Mouse (Mus musculus): ENCODE results near the gene 1700018B08Rik.
A peak's percentile ranks its signal among the peaks of the same experiment; 100 is the strongest.

The 1700018B08Rik gene

DNA sequence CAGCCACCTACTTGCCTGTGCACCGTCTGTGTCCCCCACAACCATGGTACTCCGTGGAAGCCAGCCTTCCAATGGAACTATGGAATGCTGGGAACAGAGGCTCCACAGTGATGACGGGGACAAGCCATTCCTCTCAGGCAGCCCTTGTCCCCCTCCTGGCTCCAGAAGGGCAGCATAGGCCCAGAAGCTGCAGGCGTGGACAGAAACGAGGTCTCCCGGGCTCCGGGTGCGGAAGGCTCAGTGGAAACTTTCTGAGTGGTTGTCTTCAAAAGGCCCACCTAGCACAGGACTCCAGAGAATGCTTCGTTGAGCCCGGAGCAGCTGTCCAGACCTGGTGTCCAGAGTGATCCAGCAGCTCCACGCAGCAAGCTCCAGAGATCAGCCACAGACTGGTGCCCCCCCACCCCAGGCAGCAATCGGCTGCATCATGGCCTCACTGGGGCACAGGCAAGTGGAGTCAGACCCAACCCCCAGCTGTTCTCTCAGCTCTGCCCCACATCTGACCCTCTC is at the start of gene 1700018B08Rik:
1700018B08Rik (minus strand) TSS at position 45 of the 510 bp plus-strand sequence.
- no peak for DNase-seq (ENCODE audit: low spot score in 2 of 2)

DNA sequence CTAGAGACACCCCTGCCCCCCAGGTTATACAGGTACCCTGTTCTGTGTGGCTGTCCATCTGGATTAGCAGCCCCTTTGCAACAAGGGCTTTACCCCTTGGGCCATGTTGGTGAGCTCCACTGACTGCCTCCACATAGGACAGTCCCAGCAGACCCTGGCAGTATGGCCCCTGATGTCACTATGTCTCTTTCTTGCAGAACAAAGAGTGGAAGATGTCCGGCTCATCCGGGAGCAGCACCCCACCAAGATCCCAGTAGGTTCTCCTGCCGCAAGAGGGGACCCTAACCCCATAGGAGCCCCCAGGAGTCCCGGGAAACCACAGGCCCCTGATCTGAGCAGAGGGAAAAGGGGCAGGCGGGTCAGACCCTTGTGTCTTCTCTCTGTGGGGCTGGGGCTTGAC is 49.2 kb upstream of the 1700018B08Rik start:
- no peak for DNase-seq (ENCODE audit: low spot score in 2 of 2)

DNA sequence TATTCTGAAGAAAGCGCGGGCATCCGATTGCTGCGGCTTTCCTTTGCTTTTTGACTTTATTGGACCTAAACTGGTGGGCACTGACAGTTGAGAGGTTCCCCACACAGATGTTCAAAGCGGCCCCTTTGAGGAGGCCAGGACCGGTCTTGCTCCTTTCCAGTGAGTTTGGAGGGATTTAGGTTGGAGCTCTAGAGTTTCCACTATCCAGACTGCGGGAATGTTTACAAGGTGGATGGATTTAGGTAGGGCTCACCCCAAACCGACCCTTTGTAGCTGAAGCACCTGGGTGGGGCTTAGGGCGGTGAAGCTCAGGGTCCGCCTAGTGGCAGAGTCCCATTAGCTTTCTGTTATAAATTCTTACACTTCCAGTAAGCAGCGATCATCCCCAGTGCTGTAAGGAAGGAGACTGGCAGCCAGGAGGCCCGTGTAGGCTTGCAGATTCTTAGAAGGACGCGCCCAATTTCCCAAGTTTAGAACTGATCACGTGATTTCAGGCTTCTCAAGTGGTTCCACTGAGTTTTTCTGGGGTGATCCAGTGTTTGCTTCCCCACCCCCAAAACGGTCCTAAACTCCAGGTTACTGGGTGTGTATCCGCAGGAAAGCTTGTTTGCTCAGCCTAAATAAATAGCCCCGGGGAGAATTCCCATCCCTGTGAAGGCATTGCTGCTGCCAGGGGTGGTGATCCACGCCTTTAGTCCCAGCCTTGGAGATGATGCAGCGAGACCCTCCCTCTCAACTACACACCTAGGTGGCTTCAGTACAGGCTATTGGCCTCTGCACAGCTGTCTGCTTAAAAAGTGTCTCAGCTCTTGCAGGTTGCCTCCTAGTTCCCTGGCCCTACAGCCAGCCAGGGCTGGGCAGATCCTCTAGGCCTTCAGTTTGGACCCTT is 47.3 kb upstream of the 1700018B08Rik start:
- DNase-seq (ENCODE audit: low spot score in 2 of 2), result no peak

DNA sequence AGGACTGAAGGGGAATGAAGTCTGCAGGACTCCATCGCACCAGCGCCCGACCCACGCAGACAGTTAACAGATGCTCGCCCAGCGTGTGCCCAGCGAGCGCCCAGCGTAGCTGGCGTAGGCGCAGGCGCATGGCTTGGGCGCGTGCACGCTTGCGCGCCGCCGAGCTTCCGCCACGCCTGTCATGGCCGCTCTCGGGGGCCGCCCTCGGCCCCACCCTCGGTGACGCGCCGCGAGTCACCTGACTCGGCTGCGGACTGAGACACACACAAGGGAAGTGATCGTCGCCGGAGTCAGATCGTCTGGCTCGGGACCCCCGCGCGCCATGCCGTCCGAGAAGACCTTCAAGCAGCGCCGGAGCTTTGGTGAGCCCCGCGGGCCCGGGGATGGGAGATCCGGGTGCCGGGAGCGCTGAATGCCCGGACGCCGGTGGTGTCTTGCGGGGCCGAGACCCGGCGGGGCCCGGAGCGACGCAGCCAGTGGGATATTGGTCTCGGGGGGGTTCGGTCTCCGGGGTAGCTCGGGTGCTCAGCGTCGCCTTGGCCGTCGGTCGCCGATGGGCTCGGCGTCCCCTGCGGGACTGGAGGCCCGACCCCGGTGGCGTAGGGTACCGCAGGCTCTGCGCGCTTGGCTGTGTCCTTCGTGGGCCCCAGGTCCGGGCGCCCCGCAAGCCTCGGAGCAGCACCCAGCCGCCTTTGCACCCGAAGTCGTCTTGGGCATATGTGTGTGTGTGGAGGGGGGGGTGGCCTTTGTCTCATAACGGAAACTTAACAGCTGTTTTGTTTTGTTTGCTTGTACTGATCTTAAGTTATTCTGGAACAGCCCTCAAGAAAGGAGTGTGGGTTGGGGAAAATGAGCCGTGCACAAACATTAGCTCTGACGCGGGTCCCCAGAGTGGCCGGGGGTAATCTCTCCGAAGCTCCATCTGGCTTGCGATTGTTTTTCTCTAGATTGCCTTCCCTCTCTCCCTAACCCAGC is 46.4 kb upstream of the 1700018B08Rik start, which contains the start of gene Map1lc3b:
Map1lc3b (plus strand) TSS at position 159 of the 975 bp plus-strand sequence.
- peak; percentile 90 to 95 for DNase-seq (ENCODE audit: low spot score in 2 of 2)

DNA sequence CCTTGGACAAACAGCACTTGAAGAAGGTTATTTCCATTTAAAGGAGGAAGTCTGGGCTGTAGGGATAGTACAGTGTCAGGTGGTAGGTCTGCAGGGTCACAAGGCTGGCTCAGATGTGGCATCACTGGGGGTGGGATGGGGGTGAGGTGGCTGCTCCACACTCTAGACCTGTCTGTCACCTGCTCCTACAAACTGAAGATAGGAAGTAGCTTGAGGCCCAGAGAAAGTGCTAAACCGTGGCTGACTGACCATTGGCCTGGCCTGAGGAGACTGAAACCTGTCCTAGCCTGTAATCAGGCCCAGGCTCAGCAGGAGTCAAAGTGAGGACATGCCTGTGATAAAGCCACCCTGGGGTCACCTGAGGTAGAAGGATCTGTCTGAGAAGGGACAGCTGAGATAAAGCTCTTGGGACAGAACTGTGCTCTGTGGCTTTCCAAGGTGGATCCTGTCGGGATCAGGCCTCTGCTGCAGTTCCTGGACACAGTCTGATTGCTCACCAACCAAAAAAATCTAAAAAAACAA is 45.1 kb upstream of the 1700018B08Rik start:
- no peak for DNase-seq (ENCODE audit: low spot score in 2 of 2)

DNA sequence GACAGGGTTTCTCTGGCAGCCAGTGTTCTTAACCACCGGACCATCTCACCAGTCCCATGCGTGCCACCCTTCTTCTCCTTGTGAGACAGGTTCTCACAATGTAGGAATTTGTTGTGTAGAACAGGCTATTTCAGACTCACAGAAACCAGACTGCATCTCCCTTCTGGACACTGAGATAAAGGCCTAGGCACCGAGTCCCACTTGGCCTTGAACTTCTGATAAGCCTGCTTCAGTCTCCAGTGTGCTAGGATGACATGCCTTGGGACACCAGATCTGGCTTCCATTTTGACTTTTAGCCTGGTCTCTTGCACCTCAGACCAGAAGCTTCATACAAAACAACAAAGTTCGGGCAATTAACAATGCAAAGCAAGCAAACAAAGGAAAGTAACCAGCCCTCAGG is 44.6 kb upstream of the 1700018B08Rik start:
- no peak for DNase-seq (ENCODE audit: low spot score in 2 of 2)

DNA sequence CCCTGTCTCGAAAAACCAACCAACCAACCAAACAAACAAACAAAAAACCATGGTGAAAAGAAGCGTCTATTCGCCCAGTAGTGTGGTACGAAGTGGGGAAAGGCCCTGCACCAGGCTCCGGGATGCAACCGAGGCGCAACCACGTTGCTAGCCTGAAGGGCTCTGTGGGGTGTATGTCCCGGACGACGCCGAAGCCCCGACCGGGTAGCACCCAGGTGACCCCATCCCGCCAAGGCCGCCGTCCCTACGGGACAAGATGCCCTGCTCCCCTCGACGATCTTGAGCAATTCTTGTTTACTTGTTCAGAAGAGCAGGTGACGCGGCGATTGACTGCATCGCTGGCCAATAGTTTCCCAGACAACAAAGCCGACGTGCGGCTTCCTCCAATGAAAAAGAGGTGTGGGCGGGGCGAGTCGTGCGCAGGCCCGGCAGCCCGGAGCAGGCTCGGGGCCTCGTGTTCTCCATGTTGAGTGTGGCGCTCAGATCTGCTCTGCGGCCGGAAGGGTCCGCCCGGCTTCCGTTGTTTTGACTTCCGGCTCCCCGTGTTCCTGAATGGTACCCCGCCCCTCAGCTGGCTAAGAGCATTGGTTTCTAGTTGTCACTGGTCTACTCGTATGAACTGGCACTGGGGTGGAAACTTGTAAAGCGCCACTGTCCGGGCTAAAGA is 41.2 kb upstream of the 1700018B08Rik start:
- peak; percentile 99 for DNase-seq (ENCODE audit: low spot score in 2 of 2)

DNA sequence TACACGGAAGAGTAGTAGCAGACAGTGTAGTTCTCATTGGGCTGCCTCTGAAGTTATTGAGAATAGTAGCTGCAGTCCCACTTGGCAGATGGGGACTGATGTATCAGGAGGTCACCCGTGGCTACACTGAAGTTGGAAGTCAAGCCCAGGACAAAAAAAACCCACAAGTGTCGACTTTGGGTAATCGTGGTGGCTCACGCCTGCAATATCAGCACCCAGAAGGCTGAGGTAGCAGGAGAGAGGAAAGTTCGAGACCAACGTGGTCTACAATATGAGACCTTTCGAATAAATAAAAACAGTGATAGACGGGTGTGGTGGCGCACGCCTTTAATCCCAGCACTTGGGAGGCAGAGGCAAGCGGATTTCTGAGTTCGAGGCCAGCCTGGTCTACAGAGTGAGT is 40.6 kb upstream of the 1700018B08Rik start:
- no peak for DNase-seq (ENCODE audit: low spot score in 2 of 2)

DNA sequence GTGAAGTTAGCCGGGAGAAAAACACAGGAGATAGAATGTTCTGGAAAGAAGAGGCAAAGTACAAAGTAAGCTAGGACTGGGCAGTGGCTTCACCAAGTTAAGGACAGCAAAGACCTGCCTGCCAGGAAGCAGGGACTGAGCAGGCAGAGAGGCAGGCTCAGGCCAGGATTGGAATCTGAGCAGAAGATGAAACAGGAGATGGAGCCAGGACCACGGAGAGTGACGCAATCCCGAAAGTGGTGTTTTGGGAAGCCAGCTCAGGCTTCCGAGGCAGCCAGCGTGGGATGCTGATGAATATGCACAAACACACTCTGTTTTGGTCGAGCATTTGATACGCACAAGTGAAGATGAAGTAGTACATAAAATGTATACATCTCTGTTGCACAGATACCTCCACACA is 39.5 kb upstream of the 1700018B08Rik start:
- no peak for DNase-seq (ENCODE audit: low spot score in 2 of 2)

DNA sequence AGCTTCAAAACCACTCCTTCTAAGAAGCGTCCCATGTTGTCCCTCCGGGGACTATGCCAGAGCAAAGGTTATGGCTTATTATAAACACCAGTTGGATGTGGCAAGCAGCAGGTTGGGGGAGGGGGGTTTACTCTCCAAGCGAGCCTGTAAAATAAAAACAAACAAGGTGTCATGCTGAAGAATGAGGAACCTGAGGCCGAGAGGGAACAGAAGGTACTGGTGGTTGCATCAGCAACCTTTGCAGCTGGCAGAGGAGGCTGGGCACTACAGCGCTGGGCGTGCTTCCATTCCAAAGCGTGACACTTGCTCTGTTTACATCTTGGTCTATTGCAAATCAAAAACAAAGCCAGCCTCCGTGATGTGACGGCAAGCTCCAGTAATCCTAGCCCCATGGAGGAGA is 36.3 kb upstream of the 1700018B08Rik start:
- no peak for DNase-seq (ENCODE audit: low spot score in 2 of 2)

DNA sequence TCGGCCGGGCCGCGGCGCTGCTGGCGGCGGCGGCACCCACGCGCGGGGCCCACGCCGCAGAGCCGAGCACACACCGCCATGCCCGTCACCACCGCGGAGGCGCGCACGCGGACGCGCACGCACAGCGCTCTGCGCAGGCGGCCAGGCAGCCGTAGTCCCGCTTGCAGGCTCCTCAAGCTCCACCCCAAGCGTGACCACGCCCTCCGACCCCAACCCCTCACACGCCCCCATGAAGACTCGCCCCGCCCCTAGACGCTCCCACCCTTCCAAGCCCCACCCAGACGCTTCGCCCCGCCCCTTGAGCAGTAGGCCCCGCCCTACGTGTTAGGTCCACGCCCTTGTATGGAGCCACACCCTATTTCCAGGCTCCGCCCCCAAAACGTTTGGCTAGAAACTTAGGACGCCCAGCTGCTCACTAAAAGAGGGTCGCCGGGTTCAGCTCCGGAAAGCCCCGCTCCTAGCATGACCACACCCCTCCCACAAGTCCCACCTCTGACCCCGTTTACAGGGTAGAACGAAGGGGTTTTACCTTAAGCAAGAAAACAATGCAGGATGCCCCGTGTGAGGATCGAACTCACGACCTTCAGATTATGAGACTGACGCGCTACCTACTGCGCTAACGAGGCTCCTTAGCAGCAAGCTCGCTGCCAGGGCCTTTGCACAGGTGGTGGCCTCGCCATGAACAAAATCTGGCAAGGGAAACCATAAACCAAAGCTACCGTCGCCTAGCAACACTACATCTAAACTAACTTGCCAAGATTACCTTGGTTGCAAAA is 34.7 kb upstream of the 1700018B08Rik start, which contains the start of gene Fbxo31:
Fbxo31 (minus strand) TSS at position 131 of the 776 bp plus-strand sequence.
- DNase-seq (ENCODE audit: low spot score in 2 of 2), result peak; percentile 87 to 96

DNA sequence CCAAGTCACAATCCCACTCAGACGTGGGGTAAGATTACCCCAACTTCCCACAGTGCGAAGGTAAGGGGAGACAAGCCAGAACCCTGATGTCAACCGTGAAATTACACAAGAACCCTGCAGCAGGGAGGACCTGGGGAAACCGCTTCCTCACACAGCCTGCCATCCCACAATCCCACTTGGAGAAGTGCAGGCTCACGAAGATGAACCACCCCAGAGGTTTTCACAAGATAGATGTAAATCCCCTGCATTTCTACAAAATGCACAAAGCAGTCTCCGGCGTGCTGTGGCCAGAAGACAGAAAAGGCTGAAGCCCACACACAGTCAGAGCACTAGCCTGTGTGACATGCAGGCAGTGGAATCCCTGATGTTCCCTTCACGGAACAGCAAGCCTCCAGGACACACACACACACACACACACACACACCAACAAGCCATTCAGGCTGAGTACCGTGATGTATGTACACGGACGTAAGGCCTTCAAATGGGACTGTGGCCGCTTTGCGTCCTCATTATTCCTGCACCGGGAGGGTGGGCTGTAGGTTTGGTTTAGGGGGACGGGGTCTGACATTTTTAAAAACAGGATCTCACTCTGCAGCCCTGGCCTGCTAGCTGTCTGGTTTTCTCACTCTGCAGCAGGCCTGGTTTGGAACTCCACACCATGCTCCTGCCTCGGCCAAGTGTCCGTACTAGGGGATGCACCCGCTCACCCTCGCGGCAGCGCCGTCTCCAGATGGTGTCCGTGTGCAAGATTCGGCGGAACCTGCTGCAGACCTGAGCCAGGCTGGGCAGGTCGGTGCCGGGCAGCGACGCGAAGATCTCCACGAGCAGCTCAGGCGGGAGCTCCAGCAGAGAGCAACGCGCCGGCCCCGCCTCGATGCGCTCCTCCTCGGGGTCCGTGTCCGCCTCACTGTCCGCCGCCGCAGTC is 33.9 kb upstream of the 1700018B08Rik start:
- no peak for DNase-seq (ENCODE audit: low spot score in 2 of 2)

DNA sequence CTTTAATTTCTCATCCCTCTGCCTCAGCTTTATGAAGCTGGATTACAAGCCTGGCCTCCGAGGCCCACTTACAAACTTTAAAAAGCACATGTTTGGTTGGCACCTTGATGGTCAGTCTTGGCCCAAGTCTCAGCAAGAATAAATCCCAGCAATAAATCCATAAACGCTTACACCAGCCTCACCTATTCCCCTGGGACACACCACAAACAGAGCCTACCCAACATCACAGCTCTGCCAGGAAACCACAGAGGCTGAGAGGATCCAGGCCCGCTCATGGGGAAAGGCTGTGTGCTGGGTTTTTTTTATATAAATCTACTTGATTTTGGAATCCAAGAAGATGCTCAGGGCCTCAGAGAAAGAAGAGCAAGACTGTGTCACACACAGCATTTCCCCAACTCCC is 31.5 kb upstream of the 1700018B08Rik start:
- DNase-seq (ENCODE audit: low spot score in 2 of 2), result no peak

DNA sequence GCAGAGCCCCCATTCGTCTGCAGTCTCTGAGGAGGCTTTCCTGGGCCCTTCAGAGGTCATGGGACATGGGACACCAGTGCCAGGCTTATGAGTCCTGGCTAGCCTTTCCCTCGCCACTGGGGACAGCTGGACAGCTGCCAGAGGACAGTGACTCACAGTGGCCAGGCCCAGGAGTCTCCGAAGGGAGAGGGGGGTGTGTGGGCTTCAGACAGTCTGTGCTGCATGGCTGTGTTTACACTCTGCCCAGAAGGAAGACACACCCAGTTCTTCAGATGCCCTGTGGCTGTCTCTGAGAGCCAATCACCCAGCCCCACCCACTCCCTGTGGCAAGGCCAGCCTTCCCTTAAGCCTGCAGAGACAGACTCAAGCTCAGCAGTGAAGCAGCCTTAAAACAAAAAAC is 29.2 kb upstream of the 1700018B08Rik start:
- DNase-seq (ENCODE audit: low spot score in 2 of 2), result no peak

DNA sequence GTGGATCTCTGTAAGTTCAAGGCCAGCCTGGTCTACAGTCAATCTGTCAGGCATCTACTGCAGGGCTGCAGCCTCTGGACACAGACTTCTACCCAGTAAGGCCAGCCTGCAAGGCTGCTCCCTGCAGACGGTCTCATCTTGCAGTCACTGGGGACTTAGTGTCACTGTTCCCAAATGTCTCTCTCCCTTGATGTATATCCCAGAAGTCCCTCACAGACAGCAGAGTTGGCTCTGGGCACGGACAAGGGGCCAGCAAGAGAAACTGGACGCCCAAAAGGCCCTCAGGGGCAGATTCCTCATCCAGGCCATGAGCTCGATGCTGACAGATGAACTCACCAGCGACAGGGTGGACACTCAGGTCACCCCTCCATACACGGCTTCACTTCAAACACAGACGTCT is 28.0 kb upstream of the 1700018B08Rik start:
- DNase-seq (ENCODE audit: low spot score in 2 of 2), result no peak

DNA sequence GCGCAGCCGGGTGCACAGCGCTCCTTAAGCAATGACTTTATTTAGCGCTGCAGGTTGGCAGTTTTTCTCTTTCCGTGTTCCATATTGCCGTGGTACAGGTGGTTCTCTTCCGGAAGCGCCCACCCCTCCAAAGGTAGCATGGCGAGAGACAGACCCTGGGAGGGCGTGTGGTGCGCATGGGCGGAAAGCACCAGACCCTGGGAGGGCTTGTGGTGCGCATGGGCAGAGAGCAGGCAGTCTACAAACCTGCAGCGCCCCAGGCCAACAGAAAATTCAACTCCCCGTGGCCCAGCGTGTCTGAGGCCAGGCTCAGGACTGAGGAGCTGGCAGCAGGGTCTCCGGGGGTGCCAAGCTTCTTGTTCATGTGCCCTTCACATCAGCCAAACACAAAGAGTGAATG is 26.7 kb upstream of the 1700018B08Rik start:
- DNase-seq (ENCODE audit: low spot score in 2 of 2), result no peak

DNA sequence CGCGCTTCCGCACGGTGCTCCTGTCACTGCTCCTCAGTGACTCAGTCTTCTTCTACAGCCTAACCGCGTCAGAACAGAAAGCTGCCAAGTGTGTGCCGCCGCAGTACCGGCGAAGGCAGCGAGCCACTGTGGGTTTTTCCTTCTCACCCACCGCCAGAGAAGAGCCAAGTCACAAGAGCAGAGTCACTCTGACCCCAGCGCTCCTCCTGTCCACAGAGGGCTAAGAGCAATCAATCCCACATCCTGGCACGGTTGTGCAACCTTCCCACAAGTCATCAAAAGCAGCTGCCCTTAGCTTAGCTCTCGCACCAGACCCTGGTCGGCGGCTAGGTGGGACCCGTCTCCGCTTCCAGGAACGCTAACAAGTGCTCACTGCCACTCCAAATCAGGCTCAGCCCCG is 26.2 kb upstream of the 1700018B08Rik start:
- DNase-seq (ENCODE audit: low spot score in 2 of 2), result no peak

DNA sequence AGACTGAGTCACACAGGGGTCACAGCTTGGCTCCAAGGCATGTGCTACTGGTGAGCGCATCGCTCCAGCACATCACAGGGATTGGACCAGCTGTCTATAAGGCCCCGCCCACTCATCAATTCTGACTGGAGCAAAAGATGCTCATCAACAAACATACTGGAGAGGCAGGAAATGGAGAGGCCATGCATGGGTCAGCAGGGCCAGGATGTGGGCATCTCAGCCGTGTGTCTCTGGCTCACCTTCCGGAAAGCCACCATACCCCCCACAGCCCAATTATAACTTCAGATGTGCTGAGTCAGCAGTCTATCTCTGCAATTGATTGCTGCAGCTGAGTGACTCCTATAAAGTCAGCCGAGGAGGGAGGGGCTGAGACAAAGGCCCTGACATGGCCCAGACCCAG is 24.2 kb upstream of the 1700018B08Rik start:
- no peak for DNase-seq (ENCODE audit: low spot score in 2 of 2)

DNA sequence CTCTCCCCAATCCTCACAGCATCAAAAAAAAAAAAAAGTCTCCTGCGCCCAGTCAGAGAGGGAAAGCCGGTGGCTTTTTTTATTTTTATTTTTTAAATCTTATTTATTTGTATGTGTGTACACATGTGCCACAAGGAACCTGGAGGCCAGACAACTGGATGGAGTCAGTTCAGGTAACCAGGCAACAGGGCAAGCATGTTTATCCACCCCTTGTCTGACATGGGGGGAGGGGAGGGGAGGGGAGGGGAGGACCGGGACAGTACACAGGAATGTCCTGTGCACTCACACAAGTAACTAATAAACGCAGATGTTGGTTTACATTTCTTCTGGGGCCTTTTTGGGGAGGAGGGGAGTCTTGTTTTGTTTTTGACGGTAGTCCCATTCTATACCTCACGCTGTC is 19.6 kb upstream of the 1700018B08Rik start:
- DNase-seq (ENCODE audit: low spot score in 2 of 2), result no peak
